Mouse (Mus musculus) megakaryocyte, embryonic 14.5 days (primary cell): ENCODE data around the gene Rrp1b. TPM values are rescaled to one million over a fixed set of nuclear protein-coding genes. Genes with fewer than 3 reads are reported as not detected.

Source experiments
- H3K27me3 ChIP-seq: replicated peaks from 2 replicates; pipeline ENCODE3; 2012; ENCODE audit warnings: inconsistent platforms
- H3K36me3 ChIP-seq: replicated peaks from 2 replicates; pipeline ENCODE3; 2012; ENCODE audit warnings: low read length, inconsistent platforms, mixed read lengths
- H3K4me1 ChIP-seq: 2 replicates; pipeline ENCODE4 v1.6.1; 2012; ENCODE audit warnings: inconsistent platforms
- H3K4me3 ChIP-seq: replicated peaks from 2 replicates; pipeline ENCODE3; 2012; ENCODE audit warnings: moderate library complexity, mild to moderate bottlenecking, inconsistent platforms
- H3K9me3 ChIP-seq: 2 replicates; pipeline ENCODE4 v1.6.1; 2012; ENCODE audit warnings: inconsistent platforms
- FLI1 ChIP-seq: IDR thresholded peaks from 2 replicates; pipeline ENCODE4 v1.6.1; 2012; ENCODE audit warnings: low read length, inconsistent platforms, mixed read lengths
- GATA1 ChIP-seq: IDR thresholded peaks from 3 replicates; pipeline ENCODE4 v1.6.1; 2012; ENCODE audit warnings: mixed read lengths, low read length, inconsistent platforms, borderline replicate concordance
- polyA plus RNA-seq: library from polyadenylated mRNA; stranded (reverse); fragments of >175 nt; gene quantifications from 2 replicates; pipeline ENCODE4 v1.2.3, GENCODE M21; 2012; ENCODE audit warnings: low replicate concordance; ENCODE audit not compliant: insufficient read depth

Rrp1b gene
- polyA plus RNA-seq, 1 experiment = 56.7 TPM

- H3K27me3 ChIP-seq = peaks cover 33% of the 10 kb centered on the region
- TF ChIP-seq FLI1 (no peak), GATA1 (no peak)
Measured at GRCm38 (mm10) chr17:32011694-32012093, 24.2 kb upstream of the Rrp1b start.

GRCm38 (mm10) chr17:32012254-32012653 lies 23.6 kb upstream of the Rrp1b start:
- Histone ChIP-seq H3K4me1 (peaks cover 19% of the 10 kb centered on the region), H3K27me3 (peaks cover 30% of the 10 kb centered on the region), H3K9me3 (peaks cover 20% of the 10 kb centered on the region), H3K36me3 (no peaks in the 10 kb centered on the region), H3K4me3 (no peak overlapping the region)
- no peak for TF ChIP-seq FLI1
- TF ChIP-seq GATA1 = no peak

More at GRCm38 (mm10) chr17:32011694-32012093, 24.2 kb upstream of the Rrp1b start:
- Histone ChIP-seq H3K4me3 (peak overlapping the region; percentile 59), H3K36me3 (no peaks in the 10 kb centered on the region), H3K9me3 (peaks cover 20% of the 10 kb centered on the region), H3K4me1 (peaks cover 23% of the 10 kb centered on the region)

GRCm38 (mm10) chr17:32013659-32014058 lies 22.2 kb upstream of the Rrp1b start:
- peaks cover 25% of the 10 kb centered on the region for H3K4me1 ChIP-seq

GRCm38 (mm10) chr17:32016481-32016880 lies 19.4 kb upstream of the Rrp1b start:
- H3K27me3 ChIP-seq = peaks cover 27% of the 10 kb centered on the region

More at GRCm38 (mm10) chr17:32013659-32014058, 22.2 kb upstream of the Rrp1b start:
- no peak overlapping the region for H3K4me3 ChIP-seq
- H3K9me3 ChIP-seq = peaks cover 13% of the 10 kb centered on the region
- H3K36me3 ChIP-seq = no peaks in the 10 kb centered on the region
- H3K27me3 ChIP-seq = peaks cover 28% of the 10 kb centered on the region
- TF ChIP-seq GATA1 = no peak
- TF ChIP-seq FLI1 = no peak

GRCm38 (mm10) chr17:32018127-32018894 lies 17.6 kb upstream of the Rrp1b start:
- no peak for TF ChIP-seq GATA1
- no peak for TF ChIP-seq FLI1
- Histone ChIP-seq H3K9me3 (no peaks in the 10 kb centered on the region), H3K27me3 (peaks cover 23% of the 10 kb centered on the region)

More at GRCm38 (mm10) chr17:32016481-32016880, 19.4 kb upstream of the Rrp1b start:
- Histone ChIP-seq H3K36me3 (no peaks in the 10 kb centered on the region), H3K9me3 (no peaks in the 10 kb centered on the region), H3K4me1 (peaks cover 23% of the 10 kb centered on the region), H3K4me3 (no peak overlapping the region)
- TF ChIP-seq FLI1 (no peak), GATA1 (no peak)

GRCm38 (mm10) chr17:32021981-32022380 lies 13.9 kb upstream of the Rrp1b start:
- no peak for TF ChIP-seq GATA1
- TF ChIP-seq FLI1 = no peak
- H3K4me1 ChIP-seq = peaks cover 15% of the 10 kb centered on the region
- H3K27me3 ChIP-seq = peaks cover 23% of the 10 kb centered on the region
- no peak overlapping the region for H3K4me3 ChIP-seq
- H3K9me3 ChIP-seq = no peaks in the 10 kb centered on the region
- H3K36me3 ChIP-seq = no peaks in the 10 kb centered on the region

More at GRCm38 (mm10) chr17:32018127-32018894, 17.6 kb upstream of the Rrp1b start:
- no peaks in the 10 kb centered on the region for H3K36me3 ChIP-seq
- peaks cover 15% of the 10 kb centered on the region for H3K4me1 ChIP-seq
- H3K4me3 ChIP-seq = no peak overlapping the region

- no peaks in the 10 kb centered on the region for H3K9me3 ChIP-seq
- TF ChIP-seq FLI1 (no peak), GATA1 (no peak)
- H3K4me1 ChIP-seq = peaks cover 17% of the 10 kb centered on the region
Measured at GRCm38 (mm10) chr17:32022551-32022950, 13.3 kb upstream of the Rrp1b start.

GRCm38 (mm10) chr17:32023088-32023487 lies 12.8 kb upstream of the Rrp1b start:
- Histone ChIP-seq H3K27me3 (peaks cover 19% of the 10 kb centered on the region), H3K9me3 (no peaks in the 10 kb centered on the region), H3K4me3 (no peak overlapping the region), H3K36me3 (no peaks in the 10 kb centered on the region), H3K4me1 (peaks cover 17% of the 10 kb centered on the region)
- no peak for TF ChIP-seq GATA1
- TF ChIP-seq FLI1 = no peak

More at GRCm38 (mm10) chr17:32022551-32022950, 13.3 kb upstream of the Rrp1b start:
- Histone ChIP-seq H3K27me3 (peaks cover 21% of the 10 kb centered on the region), H3K36me3 (no peaks in the 10 kb centered on the region), H3K4me3 (no peak overlapping the region)

GRCm38 (mm10) chr17:32024671-32025073 lies 11.2 kb upstream of the Rrp1b start:
- peaks cover 11% of the 10 kb centered on the region for H3K27me3 ChIP-seq
- no peaks in the 10 kb centered on the region for H3K9me3 ChIP-seq
- TF ChIP-seq FLI1 = no peak
- no peak for TF ChIP-seq GATA1
- H3K4me3 ChIP-seq = no peak overlapping the region
- H3K4me1 ChIP-seq = peaks cover 21% of the 10 kb centered on the region
- H3K36me3 ChIP-seq = no peaks in the 10 kb centered on the region

GRCm38 (mm10) chr17:32025386-32025785 lies 10.5 kb upstream of the Rrp1b start:
- Histone ChIP-seq H3K4me1 (peaks cover 21% of the 10 kb centered on the region), H3K27me3 (peaks cover 7% of the 10 kb centered on the region), H3K4me3 (no peak overlapping the region), H3K36me3 (no peaks in the 10 kb centered on the region), H3K9me3 (no peaks in the 10 kb centered on the region)
- TF ChIP-seq FLI1 = no peak
- no peak for TF ChIP-seq GATA1

GRCm38 (mm10) chr17:32027666-32028065 lies 8.2 kb upstream of the Rrp1b start:
- no peaks in the 10 kb centered on the region for H3K9me3 ChIP-seq
- no peak for TF ChIP-seq FLI1
- peaks cover 12% of the 10 kb centered on the region for H3K27me3 ChIP-seq
- no peaks in the 10 kb centered on the region for H3K36me3 ChIP-seq
- no peak overlapping the region for H3K4me3 ChIP-seq
- peaks cover 21% of the 10 kb centered on the region for H3K4me1 ChIP-seq
